Mouse (Mus musculus) limb, embryonic 10.5 days (tissue): ENCODE measurements around the gene Cd93. TPM values are rescaled to one million over a fixed set of nuclear protein-coding genes. Genes with fewer than 3 reads are reported as not detected.

Source experiments
- DNase-seq: peaks from one replicate; pipeline ENCODE4 v3.0.0-alpha.2; 2017; ENCODE audit warnings: low spot score
- H3K27ac ChIP-seq: fragments of 300-500 bp; sonication (generic); 2 replicates; pipeline ENCODE4 v1.5.1; 2016; ENCODE audit warnings: mild to moderate bottlenecking
- H3K27me3 ChIP-seq: fragments of 300-500 bp; sonication (generic); 2 replicates; pipeline ENCODE4 v1.6.1; 2016; ENCODE audit warnings: low read depth, mild to moderate bottlenecking; ENCODE audit not compliant: poor library complexity, severe bottlenecking
- H3K36me3 ChIP-seq: fragments of 300-500 bp; sonication (generic); 2 replicates; pipeline ENCODE4 v1.6.1; 2016; ENCODE audit warnings: mild to moderate bottlenecking, moderate library complexity
- H3K4me1 ChIP-seq: fragments of 300-500 bp; sonication (generic); 2 replicates; pipeline ENCODE4 v1.6.1; 2016
- H3K4me3 ChIP-seq: fragments of 300-500 bp; sonication (generic); 2 replicates; pipeline ENCODE4 v1.5.1; 2016; ENCODE audit warnings: mild to moderate bottlenecking, moderate library complexity
- H3K9me3 ChIP-seq: fragments of 300-500 bp; sonication (generic); replicated peaks from 2 replicates; pipeline ENCODE4 v1.6.1; 2016; ENCODE audit warnings: mild to moderate bottlenecking
- WGBS: fragments of 180-500 bp; shearing (Covaris S2); methylation state at CpG from one replicate; pipeline ENCODE4 v1.1.7; 2016; 5-methylcytosine and 5-hydroxymethylcytosine counted together
- polyA plus RNA-seq: library from polyadenylated mRNA; unstranded; fragments of >200 nt; fragmentation: Nextera tagmentation; extraction: Ambion mirVana; gene quantifications from 2 replicates; pipeline ENCODE4 v1.2.1, GENCODE M21; 2016

Gene Cd93
- polyA plus RNA-seq, 1 experiment from 2014 or later: 5.5 TPM

- no peaks in the 10 kb centered on the region for H3K9me3 ChIP-seq
- no peaks in the 10 kb centered on the region for H3K27me3 ChIP-seq
- DNase-seq: no peak
- 69% methylated on average over 2 of the region's 2 CpGs for WGBS
- no peak overlapping the region for H3K27ac ChIP-seq
- peaks cover 4% of the 10 kb centered on the region; the same call in 1 of the 2 replicates for H3K4me1 ChIP-seq
- no peaks in the 10 kb centered on the region for H3K36me3 ChIP-seq
- H3K4me3 ChIP-seq: no peak overlapping the region
Observed at GRCm38 (mm10) chr2:148432346-148432745, 11.0 kb downstream of the Cd93 start.

- Histone ChIP-seq H3K4me3 (no peak overlapping the region), H3K27me3 (no peaks in the 10 kb centered on the region), H3K9me3 (no peaks in the 10 kb centered on the region), H3K27ac (no peak overlapping the region), H3K4me1 (peaks cover 4% of the 10 kb centered on the region; the same call in 1 of the 2 replicates), H3K36me3 (no peaks in the 10 kb centered on the region)
- no peak for DNase-seq
- 77% methylated on average over 4 of the region's 4 CpGs for WGBS
Observed at GRCm38 (mm10) chr2:148430941-148431340, 12.4 kb downstream of the Cd93 start.

GRCm38 (mm10) chr2:148429001-148429505 lies 14.3 kb downstream of the Cd93 start:
- Histone ChIP-seq H3K4me1 (peaks cover 4% of the 10 kb centered on the region; the same call in 1 of the 2 replicates), H3K27ac (no peak overlapping the region), H3K36me3 (no peaks in the 10 kb centered on the region), H3K4me3 (no peak overlapping the region), H3K9me3 (no peaks in the 10 kb centered on the region), H3K27me3 (no peaks in the 10 kb centered on the region)
- no peak for DNase-seq

GRCm38 (mm10) chr2:148428523-148428922 lies 14.8 kb downstream of the Cd93 start:
- H3K4me3 ChIP-seq: no peak overlapping the region
- no peaks in the 10 kb centered on the region for H3K36me3 ChIP-seq
- WGBS: 88% methylated on average over 3 of the region's 3 CpGs
- peaks cover 4% of the 10 kb centered on the region; the same call in 1 of the 2 replicates for H3K4me1 ChIP-seq
- no peaks in the 10 kb centered on the region for H3K27me3 ChIP-seq
- H3K9me3 ChIP-seq: no peaks in the 10 kb centered on the region
- H3K27ac ChIP-seq: no peak overlapping the region
- DNase-seq: no peak

GRCm38 (mm10) chr2:148427553-148427952 lies 15.8 kb downstream of the Cd93 start:
- DNase-seq: no peak
- H3K36me3 ChIP-seq: no peaks in the 10 kb centered on the region
- WGBS: 92% methylated on average over 3 of the region's 3 CpGs
- peaks cover 4% of the 10 kb centered on the region; the same call in 1 of the 2 replicates for H3K4me1 ChIP-seq
- H3K27me3 ChIP-seq: no peaks in the 10 kb centered on the region
- H3K27ac ChIP-seq: no peak overlapping the region
- H3K4me3 ChIP-seq: no peak overlapping the region
- no peaks in the 10 kb centered on the region for H3K9me3 ChIP-seq

GRCm38 (mm10) chr2:148425709-148426382 lies 17.5 kb downstream of the Cd93 start:
- Histone ChIP-seq H3K27me3 (no peaks in the 10 kb centered on the region), H3K36me3 (no peaks in the 10 kb centered on the region), H3K4me1 (no peaks in the 10 kb centered on the region), H3K4me3 (no peak overlapping the region), H3K27ac (no peak overlapping the region), H3K9me3 (no peaks in the 10 kb centered on the region)
- WGBS: 79% methylated on average over 5 of the region's 5 CpGs
- no peak for DNase-seq

- Histone ChIP-seq H3K36me3 (no peaks in the 10 kb centered on the region), H3K9me3 (no peaks in the 10 kb centered on the region), H3K27ac (no peak overlapping the region), H3K27me3 (no peaks in the 10 kb centered on the region), H3K4me1 (no peaks in the 10 kb centered on the region), H3K4me3 (no peak overlapping the region)
- 76% methylated on average over 1 of the region's 1 CpGs for WGBS
- no peak for DNase-seq
Observed at GRCm38 (mm10) chr2:148421706-148422105, 21.7 kb downstream of the Cd93 start.

- no peak for DNase-seq
- no peaks in the 10 kb centered on the region for H3K36me3 ChIP-seq
- H3K27ac ChIP-seq: no peak overlapping the region
- 58% methylated on average over 1 of the region's 1 CpGs for WGBS
- H3K9me3 ChIP-seq: no peaks in the 10 kb centered on the region
- H3K4me3 ChIP-seq: no peak overlapping the region
- no peaks in the 10 kb centered on the region for H3K4me1 ChIP-seq
- no peaks in the 10 kb centered on the region for H3K27me3 ChIP-seq
Observed at GRCm38 (mm10) chr2:148421112-148421511, 22.3 kb downstream of the Cd93 start.

- H3K4me3 ChIP-seq: no peak overlapping the region
- no peak overlapping the region for H3K27ac ChIP-seq
- no peak for DNase-seq
- 95% methylated on average over 2 of the region's 2 CpGs for WGBS
- H3K9me3 ChIP-seq: no peaks in the 10 kb centered on the region
- no peaks in the 10 kb centered on the region for H3K4me1 ChIP-seq
- H3K27me3 ChIP-seq: no peaks in the 10 kb centered on the region
- no peaks in the 10 kb centered on the region for H3K36me3 ChIP-seq
Observed at GRCm38 (mm10) chr2:148419776-148420175, 23.6 kb downstream of the Cd93 start.

- no peaks in the 10 kb centered on the region for H3K27me3 ChIP-seq
- H3K9me3 ChIP-seq: no peaks in the 10 kb centered on the region
- H3K4me3 ChIP-seq: no peak overlapping the region
- WGBS: 82% methylated on average over 3 of the region's 3 CpGs
- H3K4me1 ChIP-seq: no peaks in the 10 kb centered on the region
- DNase-seq: no peak
- no peaks in the 10 kb centered on the region for H3K36me3 ChIP-seq
- H3K27ac ChIP-seq: no peak overlapping the region
Observed at GRCm38 (mm10) chr2:148419151-148419550, 24.2 kb downstream of the Cd93 start.

- WGBS: 91% methylated on average over 1 of the region's 1 CpGs
- DNase-seq: no peak
Observed at GRCm38 (mm10) chr2:148409821-148410220, 33.5 kb downstream of the Cd93 start.

GRCm38 (mm10) chr2:148409141-148409540 lies 34.2 kb downstream of the Cd93 start:
- no peaks in the 10 kb centered on the region for H3K36me3 ChIP-seq
- H3K4me3 ChIP-seq: no peak overlapping the region
- 38% methylated on average over 9 of the region's 9 CpGs for WGBS
- peaks cover 32% of the 10 kb centered on the region for H3K4me1 ChIP-seq
- no peaks in the 10 kb centered on the region for H3K9me3 ChIP-seq
- no peak overlapping the region for H3K27ac ChIP-seq
- H3K27me3 ChIP-seq: peaks cover 52% of the 10 kb centered on the region
- peak; percentile 68 for DNase-seq

More at GRCm38 (mm10) chr2:148409821-148410220, 33.5 kb downstream of the Cd93 start:
- Histone ChIP-seq H3K27me3 (peaks cover 45% of the 10 kb centered on the region), H3K36me3 (no peaks in the 10 kb centered on the region), H3K4me1 (peaks cover 32% of the 10 kb centered on the region), H3K9me3 (no peaks in the 10 kb centered on the region), H3K27ac (no peak overlapping the region), H3K4me3 (no peak overlapping the region)

GRCm38 (mm10) chr2:148408761-148409120 lies 34.6 kb downstream of the Cd93 start:
- Histone ChIP-seq H3K27me3 (peaks cover 56% of the 10 kb centered on the region), H3K4me3 (no peak overlapping the region)

More at GRCm38 (mm10) chr2:148408761-148409120, 34.6 kb downstream of the Cd93 start:
- H3K9me3 ChIP-seq: no peaks in the 10 kb centered on the region
- peaks cover 32% of the 10 kb centered on the region for H3K4me1 ChIP-seq
- no peak overlapping the region for H3K27ac ChIP-seq
- no peaks in the 10 kb centered on the region for H3K36me3 ChIP-seq
- WGBS: 21% methylated on average over 6 of the region's 6 CpGs
- no peak for DNase-seq
